Mouse (Mus musculus): ENCODE results near the gene Adgrb3. TPM values are rescaled to one million over a fixed set of nuclear protein-coding genes. Genes with fewer than 3 reads are reported as not detected.
"Not testable (repeated sequence)": the region's sequence is repeated elsewhere in the genome, so short reads cannot be mapped to it uniquely, and the experiment has no call there.

Adgrb3 gene
- total RNA-seq, 1 experiment from 2014 or later, result not detected

DNA sequence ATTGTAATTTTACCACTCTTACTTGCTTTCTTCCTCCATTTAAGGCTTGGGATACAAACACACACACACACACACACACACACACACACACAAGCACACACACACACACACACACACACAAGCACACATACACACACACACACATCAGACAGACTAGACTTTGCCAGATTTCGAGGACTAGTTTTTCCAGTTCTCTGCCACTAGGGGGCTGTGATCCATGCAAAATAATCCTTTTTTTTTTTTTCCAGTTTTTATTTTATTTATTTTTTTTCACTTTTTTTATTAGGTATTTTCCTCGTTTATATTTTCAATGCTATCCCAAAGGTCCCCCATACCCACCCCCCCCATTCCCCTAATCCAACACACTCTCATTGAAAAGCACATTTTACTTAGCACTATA lies 357.9 kb downstream of the Adgrb3 start:
- not testable (repeated sequence) for ATAC-seq (replicated peaks in 1 of 2; ENCODE audit: insufficient read depth in 1 of 2, low FRiP score in 2 of 2, low TSS enrichment in 1 of 2, low read depth in 1 of 2, poor library complexity in 2 of 2, severe bottlenecking in 2 of 2)

DNA sequence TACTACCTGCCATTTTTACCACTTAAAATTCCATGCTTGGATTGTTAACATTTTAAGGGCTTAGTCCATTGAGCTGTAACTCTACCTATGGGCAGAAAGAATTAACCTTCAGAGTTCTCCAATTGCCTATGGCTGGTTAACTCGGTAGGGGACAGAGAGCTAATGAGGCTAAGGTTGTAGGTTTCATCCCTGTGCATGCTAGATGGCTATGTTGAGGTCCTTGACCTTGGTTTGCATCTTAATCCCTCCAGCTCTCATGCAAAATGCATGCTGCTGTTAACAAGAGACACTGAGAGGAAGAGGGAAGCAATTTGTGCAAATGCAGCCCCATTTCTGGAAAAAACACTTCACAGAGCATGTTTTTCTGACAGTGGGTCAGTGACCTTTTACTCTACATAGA lies 366.9 kb downstream of the Adgrb3 start:
- ATAC-seq (replicated peaks in 1 of 2; ENCODE audit: insufficient read depth in 1 of 2, low FRiP score in 2 of 2, low TSS enrichment in 1 of 2, low read depth in 1 of 2, poor library complexity in 2 of 2, severe bottlenecking in 2 of 2), result no peak

DNA sequence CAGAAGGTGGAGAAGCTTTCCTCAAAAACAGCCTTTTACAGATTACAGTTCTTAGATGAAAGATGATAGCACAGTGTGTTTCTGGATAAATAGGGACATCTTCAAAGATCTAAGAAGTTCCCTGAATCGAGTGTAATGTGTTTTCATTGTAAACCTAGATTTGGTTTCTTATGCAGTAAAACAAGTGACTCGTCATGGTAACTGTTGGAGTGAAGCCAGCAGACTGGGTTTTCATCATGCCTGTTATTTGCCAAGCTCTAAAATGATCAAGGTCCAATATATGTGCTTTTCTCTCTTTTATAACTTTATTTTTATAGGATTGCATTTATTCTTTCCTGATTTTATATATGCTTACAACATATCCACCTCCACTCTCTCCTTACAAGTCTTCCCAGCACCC lies 394.0 kb downstream of the Adgrb3 start:
- ATAC-seq (replicated peaks in 1 of 2; ENCODE audit: insufficient read depth in 1 of 2, low FRiP score in 2 of 2, low TSS enrichment in 1 of 2, low read depth in 1 of 2, poor library complexity in 2 of 2, severe bottlenecking in 2 of 2), result no peak

DNA sequence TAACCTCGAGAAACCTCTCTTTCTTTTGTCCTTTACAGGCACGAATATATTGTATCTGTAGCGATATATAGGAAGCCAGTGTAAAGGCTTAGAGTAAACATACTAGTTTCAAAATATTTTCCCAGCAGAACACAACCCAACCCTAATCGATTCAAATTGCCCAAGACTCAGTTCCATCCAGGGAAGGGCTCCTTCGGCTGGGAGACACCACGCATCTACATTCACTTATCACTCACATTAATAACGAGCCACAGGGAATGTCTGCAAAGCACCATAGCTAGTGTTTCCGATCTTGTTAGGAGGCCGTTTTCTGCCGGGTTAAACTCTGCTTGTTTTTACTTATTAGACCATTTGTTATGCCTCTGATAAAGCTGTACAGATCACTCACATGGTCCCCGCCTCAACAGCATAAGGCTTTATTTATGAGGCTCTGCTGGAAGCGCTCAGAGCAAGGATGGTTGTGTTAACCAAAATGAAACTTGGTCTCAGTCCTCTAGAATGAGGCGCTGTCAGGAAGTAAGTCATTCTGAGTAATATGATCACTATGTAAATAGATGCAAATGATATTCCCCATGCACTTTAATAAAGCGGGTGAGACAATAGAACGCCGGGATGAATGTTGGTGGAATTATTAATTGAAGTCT lies 399.2 kb downstream of the Adgrb3 start:
- ATAC-seq (replicated peaks in 1 of 2; ENCODE audit: insufficient read depth in 1 of 2, low FRiP score in 2 of 2, low TSS enrichment in 1 of 2, low read depth in 1 of 2, poor library complexity in 2 of 2, severe bottlenecking in 2 of 2), result no peak

DNA sequence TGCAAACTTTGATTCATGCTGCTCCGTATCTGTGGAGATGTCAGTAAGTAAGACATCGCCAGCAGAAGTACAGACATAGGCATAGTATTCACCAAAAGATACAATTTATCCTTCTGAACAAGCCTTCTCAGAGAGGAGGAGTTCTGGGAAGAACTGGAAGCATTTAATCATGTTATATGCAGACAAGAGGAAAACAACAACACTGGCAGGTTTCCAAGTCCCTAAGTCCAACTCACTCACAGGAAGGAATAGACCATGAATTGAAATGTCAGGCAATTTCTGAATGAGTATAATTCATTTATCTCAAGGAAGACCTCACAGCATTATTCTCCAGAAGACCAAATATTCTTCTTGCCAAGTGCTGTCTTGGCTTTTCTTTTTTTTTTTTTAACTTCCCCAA lies 408.8 kb downstream of the Adgrb3 start:
- ATAC-seq (replicated peaks in 1 of 2; ENCODE audit: insufficient read depth in 1 of 2, low FRiP score in 2 of 2, low TSS enrichment in 1 of 2, low read depth in 1 of 2, poor library complexity in 2 of 2, severe bottlenecking in 2 of 2), result no peak

DNA sequence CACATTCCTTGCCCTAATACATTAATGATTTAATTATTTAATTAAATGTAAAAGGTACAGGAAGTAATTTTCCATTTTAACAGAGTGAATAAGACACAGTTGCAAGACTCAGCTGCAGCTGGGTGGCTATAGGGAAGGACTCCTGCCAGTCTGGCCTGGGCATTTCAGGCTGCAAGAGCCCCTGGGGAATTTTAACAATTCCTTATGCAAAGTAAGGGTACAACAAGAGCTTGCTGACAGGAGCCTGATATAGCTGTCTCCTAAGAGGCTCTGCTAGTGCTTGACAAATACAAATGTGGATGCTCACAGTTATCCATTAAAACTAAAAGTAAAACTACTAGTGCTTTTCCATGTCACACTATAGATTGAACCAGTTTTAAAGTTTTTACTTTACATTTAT lies 410.1 kb downstream of the Adgrb3 start:
- ATAC-seq (replicated peaks in 1 of 2; ENCODE audit: insufficient read depth in 1 of 2, low FRiP score in 2 of 2, low TSS enrichment in 1 of 2, low read depth in 1 of 2, poor library complexity in 2 of 2, severe bottlenecking in 2 of 2), result no peak

DNA sequence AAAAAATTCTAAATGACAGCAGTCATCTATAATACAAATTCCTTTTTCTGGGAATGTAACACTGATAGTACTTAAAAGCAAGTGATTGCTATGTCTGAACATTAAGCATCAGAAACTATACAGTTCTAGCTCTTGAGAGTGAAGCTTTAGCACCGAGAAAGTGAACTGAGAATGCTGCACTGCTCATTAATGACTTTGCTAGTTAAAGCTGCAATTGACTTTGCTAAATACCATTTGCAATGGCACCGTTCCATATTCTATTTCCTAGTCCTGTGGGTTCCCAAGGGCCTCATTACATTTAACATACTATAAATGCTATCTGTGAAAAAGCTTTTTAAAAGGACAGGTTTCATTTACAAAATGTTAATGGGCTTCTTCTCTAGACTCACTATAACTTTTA lies 414.4 kb downstream of the Adgrb3 start:
- no peak for ATAC-seq (replicated peaks in 1 of 2; ENCODE audit: insufficient read depth in 1 of 2, low FRiP score in 2 of 2, low TSS enrichment in 1 of 2, low read depth in 1 of 2, poor library complexity in 2 of 2, severe bottlenecking in 2 of 2)

DNA sequence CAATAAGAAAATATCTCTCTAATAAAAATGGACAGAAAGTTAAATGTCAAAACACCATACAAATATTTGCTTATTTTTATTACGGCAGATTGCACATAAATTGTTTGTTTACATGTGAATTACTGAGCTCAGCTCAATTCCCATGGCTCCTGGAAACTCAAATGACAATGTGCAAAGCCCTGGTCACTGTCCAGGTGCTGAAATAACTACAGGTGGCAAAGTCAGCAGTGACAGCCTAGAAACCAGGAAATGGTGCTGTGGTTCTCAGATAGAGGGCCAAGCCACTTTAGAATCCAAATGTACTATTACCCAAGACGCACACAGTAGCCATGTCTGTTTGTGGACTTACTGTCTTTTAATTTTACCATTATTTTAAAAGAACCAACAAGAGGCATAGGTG lies 465.3 kb downstream of the Adgrb3 start:
- ATAC-seq (replicated peaks in 1 of 2; ENCODE audit: insufficient read depth in 1 of 2, low FRiP score in 2 of 2, low TSS enrichment in 1 of 2, low read depth in 1 of 2, poor library complexity in 2 of 2, severe bottlenecking in 2 of 2), result no peak

DNA sequence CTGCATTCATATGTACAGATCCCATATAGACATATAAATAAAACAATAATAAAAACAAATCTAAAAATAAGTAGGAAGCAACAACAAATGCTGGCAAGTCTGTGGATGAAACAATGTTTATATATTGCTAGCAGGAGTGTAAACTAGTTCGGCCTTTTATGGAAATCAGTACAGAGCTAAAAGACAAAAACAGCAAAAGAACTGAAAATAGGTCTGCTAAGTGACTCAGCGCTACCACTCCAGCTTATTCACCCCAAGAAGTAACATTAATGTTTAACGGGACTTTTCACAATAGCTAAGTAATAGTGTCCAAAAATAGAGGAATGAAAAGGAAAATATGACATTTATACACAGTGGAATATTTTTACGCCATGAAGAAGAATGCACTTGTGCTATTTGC lies 471.0 kb downstream of the Adgrb3 start:
- ATAC-seq (replicated peaks in 1 of 2; ENCODE audit: insufficient read depth in 1 of 2, low FRiP score in 2 of 2, low TSS enrichment in 1 of 2, low read depth in 1 of 2, poor library complexity in 2 of 2, severe bottlenecking in 2 of 2), result no peak

DNA sequence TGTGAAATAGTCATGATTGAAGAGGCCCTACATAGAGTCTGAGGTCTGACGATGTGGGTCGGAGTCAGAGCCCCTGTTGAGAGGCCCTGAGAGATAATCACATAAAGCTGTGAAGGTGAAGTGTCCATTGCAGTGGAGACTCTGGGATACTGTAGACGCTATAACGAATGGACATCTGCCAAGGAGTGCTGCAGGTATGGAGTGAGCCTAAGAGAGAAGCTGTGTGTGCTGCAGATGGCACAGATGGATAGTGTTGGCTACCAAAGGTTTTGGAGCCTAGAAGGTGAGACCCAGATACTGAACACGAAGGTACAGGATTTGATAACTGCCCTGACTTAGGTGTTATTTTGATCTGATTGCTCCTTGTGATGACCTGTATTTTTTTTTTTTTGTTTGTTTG lies 474.0 kb downstream of the Adgrb3 start:
- no peak for ATAC-seq (replicated peaks in 1 of 2; ENCODE audit: insufficient read depth in 1 of 2, low FRiP score in 2 of 2, low TSS enrichment in 1 of 2, low read depth in 1 of 2, poor library complexity in 2 of 2, severe bottlenecking in 2 of 2)

DNA sequence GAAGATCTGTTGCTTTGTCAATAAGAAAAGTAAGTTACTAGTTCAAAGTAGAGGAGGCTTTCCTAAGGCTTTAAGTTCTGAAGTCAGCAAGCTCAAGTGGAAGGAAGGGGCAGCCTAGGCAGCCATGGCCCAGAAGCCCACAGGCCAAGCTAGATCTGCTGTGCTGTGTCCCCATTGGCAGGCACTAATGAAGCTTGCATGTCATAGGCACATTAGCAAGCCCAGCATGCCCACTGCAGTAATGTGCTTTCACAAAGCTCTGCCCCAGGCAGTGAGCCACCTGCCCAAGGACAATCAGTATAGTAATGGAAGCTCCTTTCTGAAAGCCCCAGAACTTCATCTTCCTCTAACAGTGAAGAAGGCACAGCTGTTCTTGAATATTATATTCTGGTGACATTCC lies 484.6 kb downstream of the Adgrb3 start:
- ATAC-seq (replicated peaks in 1 of 2; ENCODE audit: insufficient read depth in 1 of 2, low FRiP score in 2 of 2, low TSS enrichment in 1 of 2, low read depth in 1 of 2, poor library complexity in 2 of 2, severe bottlenecking in 2 of 2), result no peak

DNA sequence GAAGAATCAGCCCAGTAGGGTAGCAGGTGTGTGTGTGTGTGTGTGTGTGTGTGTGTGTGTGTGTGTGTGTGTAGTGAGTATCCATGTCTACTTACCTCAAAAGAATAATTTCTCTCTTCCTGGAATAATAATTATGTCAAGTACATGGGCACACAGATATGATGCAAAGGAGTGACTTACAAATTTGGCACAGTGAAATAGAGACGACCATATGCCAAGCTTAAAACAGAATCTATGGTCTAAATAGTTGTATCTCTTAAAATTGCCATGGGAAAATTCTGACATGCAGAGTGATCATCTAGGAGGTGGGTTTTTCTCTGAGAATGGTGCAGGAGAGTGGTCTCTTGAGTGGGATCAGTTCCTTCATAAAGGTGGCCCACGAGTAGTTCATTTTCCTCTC lies 504.1 kb downstream of the Adgrb3 start:
- ATAC-seq (replicated peaks in 1 of 2; ENCODE audit: insufficient read depth in 1 of 2, low FRiP score in 2 of 2, low TSS enrichment in 1 of 2, low read depth in 1 of 2, poor library complexity in 2 of 2, severe bottlenecking in 2 of 2), result no peak

DNA sequence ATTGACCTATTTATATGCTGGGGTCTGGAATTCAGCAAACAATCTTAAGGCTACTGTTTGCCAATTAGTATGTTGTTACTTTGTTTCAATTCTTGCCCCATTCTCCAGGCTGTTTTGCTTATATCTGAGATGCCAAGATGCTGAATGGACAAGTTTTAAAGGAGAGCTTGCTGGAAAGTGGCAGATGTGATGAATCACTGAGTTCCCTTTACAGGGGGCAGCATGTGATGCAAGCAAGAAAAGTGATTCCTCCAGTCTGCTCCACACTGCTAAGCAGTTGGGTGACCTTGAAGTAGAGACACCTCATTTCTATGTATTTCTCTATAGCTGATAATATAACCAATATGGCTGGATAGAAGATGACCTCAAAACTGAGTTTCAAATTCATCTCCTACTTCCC lies 512.4 kb downstream of the Adgrb3 start:
- no peak for ATAC-seq (replicated peaks in 1 of 2; ENCODE audit: insufficient read depth in 1 of 2, low FRiP score in 2 of 2, low TSS enrichment in 1 of 2, low read depth in 1 of 2, poor library complexity in 2 of 2, severe bottlenecking in 2 of 2)

DNA sequence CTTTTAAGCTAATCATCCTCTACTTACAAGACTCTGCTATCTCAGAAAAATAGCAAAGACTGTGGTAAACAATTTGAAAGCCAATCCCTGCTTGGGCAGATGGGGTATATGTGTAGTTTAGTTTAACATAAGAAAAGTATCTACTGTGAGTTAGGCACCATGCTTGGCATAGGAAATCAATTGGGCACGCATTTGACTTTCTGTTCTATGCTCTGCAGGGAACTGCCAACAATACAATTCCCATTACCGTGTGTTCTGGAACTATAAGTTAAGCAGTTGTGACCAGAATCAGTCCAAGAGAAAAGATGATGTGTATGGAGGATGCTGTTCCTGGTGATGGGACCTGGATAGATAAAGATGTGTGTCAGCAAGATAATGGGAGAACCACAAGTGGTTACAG lies 517.2 kb downstream of the Adgrb3 start:
- no peak for ATAC-seq (replicated peaks in 1 of 2; ENCODE audit: insufficient read depth in 1 of 2, low FRiP score in 2 of 2, low TSS enrichment in 1 of 2, low read depth in 1 of 2, poor library complexity in 2 of 2, severe bottlenecking in 2 of 2)

DNA sequence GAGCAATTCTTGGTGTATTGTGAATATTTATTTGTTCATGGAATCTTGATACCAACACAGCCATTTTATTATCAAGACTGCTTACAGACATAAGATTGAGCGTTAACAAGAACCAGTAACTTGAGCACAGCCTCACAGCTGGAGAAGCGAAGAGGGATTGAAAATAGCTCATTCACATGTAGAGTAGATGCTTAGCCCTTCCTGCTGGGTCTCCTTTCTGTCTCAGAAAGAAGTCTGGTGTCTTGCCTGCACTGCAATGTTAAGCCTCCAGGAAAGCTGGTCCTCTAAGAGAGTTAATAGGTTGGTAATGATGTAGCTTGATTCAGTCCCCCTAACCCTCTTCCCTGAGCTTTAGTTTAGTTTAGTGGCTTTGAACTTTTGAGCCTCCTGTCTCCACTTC lies 519.4 kb downstream of the Adgrb3 start:
- no peak for ATAC-seq (replicated peaks in 1 of 2; ENCODE audit: insufficient read depth in 1 of 2, low FRiP score in 2 of 2, low TSS enrichment in 1 of 2, low read depth in 1 of 2, poor library complexity in 2 of 2, severe bottlenecking in 2 of 2)

DNA sequence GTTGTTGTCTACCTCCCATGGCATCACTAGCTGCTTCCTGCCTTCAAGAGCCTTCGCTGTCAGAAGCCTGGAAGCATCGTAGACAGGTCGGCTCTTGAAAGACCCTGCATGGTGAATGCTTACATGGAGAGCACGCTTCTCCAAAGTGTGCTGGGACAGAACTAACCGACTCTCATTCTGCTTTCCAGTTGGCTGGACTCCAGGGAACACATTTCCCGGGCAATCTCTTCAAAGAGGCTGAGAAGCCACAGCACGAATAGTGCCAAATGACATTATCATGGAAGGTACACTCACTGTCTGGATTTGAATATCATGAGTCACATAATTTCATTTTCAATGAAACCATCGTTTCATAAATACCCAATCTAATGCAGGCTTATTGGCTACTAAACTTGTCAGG lies 548.0 kb downstream of the Adgrb3 start:
- no peak for ATAC-seq (replicated peaks in 1 of 2; ENCODE audit: insufficient read depth in 1 of 2, low FRiP score in 2 of 2, low TSS enrichment in 1 of 2, low read depth in 1 of 2, poor library complexity in 2 of 2, severe bottlenecking in 2 of 2)

DNA sequence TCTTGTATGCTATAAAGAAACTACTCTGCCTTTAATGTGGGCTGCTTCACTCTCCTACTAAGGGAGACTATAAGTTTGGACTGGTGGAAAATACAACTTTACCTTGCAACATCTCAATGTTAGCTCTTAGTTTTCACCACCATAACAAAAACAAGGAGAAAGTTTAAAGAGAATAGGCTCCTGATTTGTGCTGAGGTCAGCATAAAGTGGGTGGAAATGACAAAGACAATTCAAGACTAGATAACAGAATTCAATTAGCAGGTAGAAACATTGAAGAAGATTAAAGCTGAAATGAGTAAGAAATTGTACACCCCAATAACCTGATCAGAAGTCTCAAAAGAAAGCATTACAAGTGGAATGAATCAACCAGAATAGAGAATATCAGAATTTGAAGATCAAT lies 578.9 kb downstream of the Adgrb3 start:
- no peak for ATAC-seq (replicated peaks in 1 of 2; ENCODE audit: insufficient read depth in 1 of 2, low FRiP score in 2 of 2, low TSS enrichment in 1 of 2, low read depth in 1 of 2, poor library complexity in 2 of 2, severe bottlenecking in 2 of 2)

DNA sequence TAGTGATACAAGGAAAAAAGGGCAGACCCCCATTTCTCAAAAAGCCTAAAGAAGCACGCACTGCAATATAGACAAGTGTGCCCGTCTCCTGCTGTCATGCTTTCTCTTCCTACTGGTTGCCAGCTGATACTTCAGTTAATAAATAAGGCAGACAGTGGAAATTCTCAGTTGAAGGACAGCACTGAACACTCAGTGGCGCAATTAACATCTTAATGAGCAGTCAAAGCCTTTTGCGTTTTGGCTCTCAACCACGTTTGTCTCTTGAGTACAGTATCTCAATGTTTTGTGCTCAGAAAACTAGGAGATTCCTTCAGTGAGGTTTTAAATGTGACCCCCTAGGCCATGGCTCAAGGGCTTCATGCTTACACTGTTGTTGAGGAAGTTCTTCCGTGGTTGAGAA lies 587.1 kb downstream of the Adgrb3 start:
- ATAC-seq (replicated peaks in 1 of 2; ENCODE audit: insufficient read depth in 1 of 2, low FRiP score in 2 of 2, low TSS enrichment in 1 of 2, low read depth in 1 of 2, poor library complexity in 2 of 2, severe bottlenecking in 2 of 2), result no peak

DNA sequence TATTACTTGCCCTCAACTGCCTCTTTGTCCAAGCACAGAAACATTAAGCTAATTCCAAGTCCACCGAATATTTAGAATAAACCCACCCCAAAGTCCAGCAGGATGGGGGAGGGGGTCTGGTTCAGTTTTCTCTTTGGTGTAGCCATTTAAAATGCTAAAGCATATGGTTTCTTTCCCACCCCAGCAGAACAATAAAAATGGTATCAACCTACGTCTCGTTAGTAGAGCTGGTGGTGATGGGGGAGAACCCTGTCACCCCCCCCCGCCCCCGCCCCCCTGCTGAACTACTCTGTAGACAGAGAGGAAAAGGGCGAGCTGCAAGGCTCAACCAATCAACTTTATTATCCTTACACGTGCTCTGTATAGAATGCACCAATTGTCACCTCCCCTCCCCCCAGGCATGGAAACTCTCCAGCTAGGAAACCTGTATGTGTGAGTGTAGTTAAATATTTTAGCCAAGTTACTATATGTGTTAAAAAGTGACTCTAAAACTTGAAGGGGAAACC lies 600.2 kb downstream of the Adgrb3 start:
- no peak for ATAC-seq (replicated peaks in 1 of 2; ENCODE audit: insufficient read depth in 1 of 2, low FRiP score in 2 of 2, low TSS enrichment in 1 of 2, low read depth in 1 of 2, poor library complexity in 2 of 2, severe bottlenecking in 2 of 2)
